ENCODE assay signal across 10 mouse cellular contexts in the genomic region with DNA sequence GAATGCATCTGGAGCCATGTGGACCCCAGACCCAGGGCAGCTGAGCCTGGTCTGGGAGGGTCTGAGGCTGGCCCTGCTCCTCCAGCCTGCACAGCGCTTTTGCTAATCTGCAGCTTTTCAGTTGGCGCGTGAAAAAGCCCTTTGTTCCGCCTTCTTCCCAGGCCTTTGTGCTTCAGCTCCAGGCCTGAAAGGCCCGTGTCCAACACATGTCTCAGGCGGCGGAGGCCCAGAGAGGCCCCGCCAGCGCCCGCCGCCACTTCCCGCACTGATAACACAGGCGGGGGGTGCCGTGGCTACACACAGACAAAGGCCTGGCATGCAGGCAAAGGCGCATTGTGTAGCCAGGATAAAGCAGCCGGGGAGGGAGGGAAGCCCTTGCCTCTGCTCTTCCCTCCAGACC. TPM values are rescaled to one million over a fixed set of nuclear protein-coding genes. Genes with fewer than 3 reads are reported as not detected.
A peak's percentile ranks its signal among the peaks of the same experiment; 100 is the strongest.
DNase-seq lines count a peak whose midpoint lies in the region; ATAC-seq and TF ChIP-seq lines count a peak whose summit lies in the region.
"Had no signal": no experiment of that assay in that cellular context is flagged by ENCODE, and none has a peak within 500 bp of the region (broad histone marks: within the 10 kb centered on the region; RNA-seq: fewer than 3 reads in every experiment).

No protein-coding gene starts in this region.

- WGBS in embryonic facial prominence, embryonic 11.5 days: 14% methylated on average over 16 of the region's 16 CpGs
- WGBS in intestine, embryonic 16.5 days: 25% methylated on average over 16 of the region's 16 CpGs
- 23% methylated on average over 16 of the region's 16 CpGs for WGBS in stomach, embryonic 14.5 days

- no peaks in the 10 kb centered on the region for H3K9me3 ChIP-seq in embryonic facial prominence, embryonic 11.5 days (replicated peaks; ENCODE audit: control insufficient read depth, low read length)
- H3K9me3 ChIP-seq in intestine, embryonic 16.5 days (ENCODE audit: control insufficient read depth, low read length): no peaks in the 10 kb centered on the region
- H3K9me3 ChIP-seq in stomach, embryonic 14.5 days (ENCODE audit: control insufficient read depth, low read depth, low read length): no peaks in the 10 kb centered on the region
- H3K9me3 ChIP-seq: limb, embryonic 13.5 days had no signal

- H3K27me3 ChIP-seq in embryonic facial prominence, embryonic 11.5 days (ENCODE audit: control insufficient read depth, insufficient read depth, low read length): no peaks in the 10 kb centered on the region
- peaks cover 4% of the 10 kb centered on the region; the same call in 1 of the 2 replicates for H3K27me3 ChIP-seq in intestine, embryonic 16.5 days (replicated peaks; ENCODE audit: control insufficient read depth, insufficient read depth, low read length)
- H3K27me3 ChIP-seq in stomach, embryonic 14.5 days (ENCODE audit: control insufficient read depth, insufficient read depth, low read length): no peaks in the 10 kb centered on the region

- H3K4me3 ChIP-seq in embryonic facial prominence, embryonic 11.5 days (ENCODE audit: low read depth, low read length): no peak overlapping the region
- no peak overlapping the region for H3K4me3 ChIP-seq in intestine, embryonic 16.5 days (ENCODE audit: low read length)
- no peak overlapping the region for H3K4me3 ChIP-seq in stomach, embryonic 14.5 days (ENCODE audit: low read depth, low read length)
- H3K4me3 ChIP-seq in gastrocnemius, adult 2 months: no peak overlapping the region
- no peak overlapping the region for H3K4me3 ChIP-seq in left cerebral cortex, adult 2 months
- H3K4me3 ChIP-seq: limb, embryonic 13.5 days had no signal

- H3K36me3 ChIP-seq in embryonic facial prominence, embryonic 11.5 days (replicated peaks; ENCODE audit: control insufficient read depth, insufficient read depth, low read depth, low read length): no peaks in the 10 kb centered on the region
- no peaks in the 10 kb centered on the region for H3K36me3 ChIP-seq in intestine, embryonic 16.5 days (ENCODE audit: control insufficient read depth, insufficient read depth, low read length)
- H3K36me3 ChIP-seq in stomach, embryonic 14.5 days (ENCODE audit: control insufficient read depth, insufficient read depth, low read length): no peaks in the 10 kb centered on the region
- H3K36me3 ChIP-seq: limb, embryonic 13.5 days had no signal

- intact Hi-C loops in gastrocnemius, adult 2 months (cut with DNase I): no loop called here
- intact Hi-C loops in left cerebral cortex, adult 2 months (cut with DNase I): no loop called here

- ATAC-seq in embryonic facial prominence, embryonic 11.5 days (replicated peaks; ENCODE audit: insufficient number of reproducible peaks, low FRiP score, low TSS enrichment, low read depth): peak; percentile 78
- ATAC-seq in intestine, embryonic 16.5 days: peak; percentile 60
- no peak for ATAC-seq in stomach, embryonic 14.5 days (ENCODE audit: insufficient number of reproducible peaks, insufficient read depth, low FRiP score, low read depth)
- ATAC-seq in megakaryocyte-erythroid progenitor cell, adult 5-6 weeks (replicated peaks; ENCODE audit: low FRiP score, low TSS enrichment, poor library complexity, severe bottlenecking): no peak

- no peak overlapping the region for H3K4me2 ChIP-seq in embryonic facial prominence, embryonic 11.5 days (ENCODE audit: low read depth, low read length)
- no peak overlapping the region for H3K4me2 ChIP-seq in intestine, embryonic 16.5 days (ENCODE audit: low read depth, low read length)
- H3K4me2 ChIP-seq in stomach, embryonic 14.5 days (replicated peaks; ENCODE audit: low read depth, low read length): no peak overlapping the region
- H3K4me2 ChIP-seq: limb, embryonic 13.5 days had no signal

- no peak for TF ChIP-seq CTCF in gastrocnemius, adult 2 months (IDR thresholded peaks at IDR 0.05)
- TF ChIP-seq CTCF in left cerebral cortex, adult 2 months (IDR thresholded peaks at IDR 0.05): no peak

- DNase-seq in right cerebral cortex, adult 18-20 months: peak; percentile 12
- DNase-seq in right cerebral cortex, postnatal 14 days: no peak
- peak; percentile 68 for DNase-seq in embryonic facial prominence, embryonic 11.5 days (ENCODE audit: low spot score)
- DNase-seq in gastrocnemius, adult 2 months: no peak
- DNase-seq in left cerebral cortex, adult 2 months (ENCODE audit: extremely low spot score in 1 of 2, low spot score in 2 of 2): no peak

- H3K27ac ChIP-seq in embryonic facial prominence, embryonic 11.5 days (replicated peaks; ENCODE audit: low read depth, low read length): peak overlapping the region; percentile 31; the same call in 1 of the 2 replicates
- H3K27ac ChIP-seq in intestine, embryonic 16.5 days (ENCODE audit: low read length): no peak overlapping the region
- H3K27ac ChIP-seq in stomach, embryonic 14.5 days (ENCODE audit: low read length): peak overlapping the region; percentile 18; the same call in 1 of the 2 replicates
- H3K27ac ChIP-seq in gastrocnemius, adult 2 months: no peak overlapping the region
- H3K27ac ChIP-seq in left cerebral cortex, adult 2 months: no peak overlapping the region
- H3K27ac ChIP-seq: limb, embryonic 13.5 days had no signal

- H3K9ac ChIP-seq in embryonic facial prominence, embryonic 11.5 days (replicated peaks; ENCODE audit: low read length): peak overlapping the region; percentile 34
- H3K9ac ChIP-seq in intestine, embryonic 16.5 days (ENCODE audit: low read depth, low read length): no peak overlapping the region
- no peak overlapping the region for H3K9ac ChIP-seq in stomach, embryonic 14.5 days (replicated peaks; ENCODE audit: low read depth, low read length)
- H3K9ac ChIP-seq: limb, embryonic 13.5 days had no signal

- H3K4me1 ChIP-seq in embryonic facial prominence, embryonic 11.5 days (ENCODE audit: control insufficient read depth, insufficient read depth, low read length): peaks cover 14% of the 10 kb centered on the region
- no peaks in the 10 kb centered on the region for H3K4me1 ChIP-seq in intestine, embryonic 16.5 days (ENCODE audit: control insufficient read depth, insufficient read depth, low read length)
- H3K4me1 ChIP-seq in stomach, embryonic 14.5 days (ENCODE audit: control insufficient read depth, insufficient read depth, low read length): peaks cover 15% of the 10 kb centered on the region

RNA-seq across cellular contexts. Expression of a gene that starts 45.5 kb away (rescaled TPM):
- polyA plus RNA-seq in embryonic facial prominence, embryonic 11.5 days (2014; fragmentation: Nextera tagmentation; extraction: Ambion mirVana): not detected in 2 replicates
- polyA plus RNA-seq in intestine, embryonic 16.5 days (2015; fragmentation: Nextera tagmentation; extraction: Ambion mirVana): not detected in 2 replicates
- polyA plus RNA-seq in stomach, embryonic 14.5 days (2014; fragmentation: Nextera tagmentation; extraction: Ambion mirVana): not detected in 2 replicates
- not detected for total RNA-seq in gastrocnemius, adult 2 months (2021)
- total RNA-seq in left cerebral cortex, adult 2 months (2021): not detected
- total RNA-seq in megakaryocyte-erythroid progenitor cell, adult 5-6 weeks (2014; fragmentation: Nextera tagmentation): not detected in 2 replicates
- not detected in 2 replicates for total RNA-seq in megakaryocyte-erythroid progenitor cell, adult 5-6 weeks (2017)
- total RNA-seq: heart, postnatal 10 days had no signal
- polyA plus RNA-seq: limb, embryonic 13.5 days had no signal

Comparison
In these comparisons a context has a peak if more than half of its experiments do, and no peak if none do; other contexts are left out.
1. DNase-seq: peak in right cerebral cortex, adult 18-20 months (single experiment) and embryonic facial prominence, embryonic 11.5 days (single experiment); none in right cerebral cortex, postnatal 14 days (single experiment), gastrocnemius, adult 2 months (single experiment) and left cerebral cortex, adult 2 months (0 of 2).
2. ATAC-seq: peak in embryonic facial prominence, embryonic 11.5 days (single experiment) and intestine, embryonic 16.5 days (single experiment); none in stomach, embryonic 14.5 days (single experiment) and megakaryocyte-erythroid progenitor cell, adult 5-6 weeks (single experiment).
3. H3K27ac ChIP-seq: peak in embryonic facial prominence, embryonic 11.5 days (single experiment) and stomach, embryonic 14.5 days (single experiment); none in intestine, embryonic 16.5 days (single experiment), gastrocnemius, adult 2 months (single experiment) and left cerebral cortex, adult 2 months (single experiment).